Mouse (Mus musculus) embryonic fibroblast, embryonic 13.5 days (primary cell): Measurements from ENCODE around the gene Myl10.

Experiments
- CTCF ChIP-seq: IDR thresholded peaks from 2 replicates; pipeline ENCODE4 v1.5.1; 2011; ENCODE audit warnings: mild to moderate bottlenecking, control low read depth, low read length, moderate library complexity, borderline replicate concordance; ENCODE audit not compliant: insufficient read depth
- POLR2A ChIP-seq: IDR thresholded peaks from 2 replicates; pipeline ENCODE4 v1.6.1; 2011; ENCODE audit warnings: low read depth, mild to moderate bottlenecking, control low read depth, low read length, moderate library complexity

- TF ChIP-seq CTCF: peak; percentile 72
- TF ChIP-seq POLR2A: no peak
Measured at GRCm38 (mm10) chr5:136706803-136707202, 13.9 kb downstream of the Myl10 start.
